Mouse (Mus musculus) G1E-ER4 (cell line): ENCODE results near the gene Qtrt1. TPM values are rescaled to one million over a fixed set of nuclear protein-coding genes. Genes with fewer than 3 reads are reported as not detected.

Source experiments
- GATA1 ChIP-seq: IDR thresholded peaks from one replicate; pipeline ENCODE4 v1.8.0; 2012; ENCODE audit warnings: low read length, inconsistent platforms
- polyA plus RNA-seq: library from polyadenylated mRNA; stranded (reverse); fragments of >175 nt; gene quantifications from 2 replicates; pipeline ENCODE4 v1.2.3, GENCODE M21; 2012

Gene Qtrt1
- polyA plus RNA-seq, 1 experiment = 86.9 TPM

DNA sequence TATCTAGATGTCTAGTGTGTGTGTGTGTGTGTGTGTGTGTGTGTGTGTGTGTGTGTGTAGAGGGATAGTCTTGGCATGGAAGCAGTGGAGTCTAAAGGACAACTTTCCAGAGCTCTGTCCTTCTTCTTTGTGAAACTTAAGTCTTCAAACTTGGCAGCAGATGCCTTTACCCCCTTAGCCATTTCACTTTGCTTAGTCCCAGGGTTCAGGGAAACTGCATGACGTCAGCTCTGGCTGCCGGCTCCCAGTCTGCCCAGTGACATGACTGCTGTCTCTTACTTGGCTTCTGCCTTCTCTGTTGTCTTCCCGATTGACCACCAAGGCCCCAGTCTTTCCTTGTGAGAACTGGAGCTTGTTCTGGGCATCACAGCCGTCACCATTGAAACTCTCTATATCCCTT is 42.9 kb downstream of the Qtrt1 start:
- TF ChIP-seq GATA1 = no peak

DNA sequence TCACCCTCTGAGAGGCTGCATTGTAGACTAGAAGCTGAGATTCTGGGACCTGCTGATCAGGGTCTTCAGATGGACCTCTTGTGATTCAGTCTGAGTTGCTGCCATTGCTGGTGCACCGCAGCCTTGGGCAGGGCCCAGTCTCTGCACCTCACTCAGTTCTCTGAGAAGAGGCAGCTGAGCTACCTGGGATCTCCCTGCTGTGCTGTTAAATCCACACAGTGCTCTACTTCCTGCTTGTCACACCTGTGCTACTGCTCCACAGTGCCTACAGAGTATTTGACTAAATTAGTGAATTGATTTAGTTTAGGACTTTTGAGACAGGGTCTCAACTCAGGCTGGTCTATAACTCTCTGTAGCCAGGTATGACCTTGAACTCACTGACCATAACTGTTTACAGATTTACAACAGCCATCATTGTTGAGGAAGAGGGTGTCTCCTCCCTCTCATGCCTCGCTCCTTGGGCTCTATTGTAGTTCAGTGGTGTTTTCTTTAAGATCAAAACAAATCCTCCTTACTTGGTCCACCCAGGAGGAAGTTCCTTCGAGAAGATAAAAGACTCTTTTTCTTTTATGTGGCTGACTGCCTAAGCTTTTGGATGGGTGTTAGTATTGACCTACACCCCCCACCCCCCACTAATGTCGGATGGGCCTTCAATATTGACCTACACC is 43.6 kb downstream of the Qtrt1 start:
- TF ChIP-seq GATA1 = no peak

DNA sequence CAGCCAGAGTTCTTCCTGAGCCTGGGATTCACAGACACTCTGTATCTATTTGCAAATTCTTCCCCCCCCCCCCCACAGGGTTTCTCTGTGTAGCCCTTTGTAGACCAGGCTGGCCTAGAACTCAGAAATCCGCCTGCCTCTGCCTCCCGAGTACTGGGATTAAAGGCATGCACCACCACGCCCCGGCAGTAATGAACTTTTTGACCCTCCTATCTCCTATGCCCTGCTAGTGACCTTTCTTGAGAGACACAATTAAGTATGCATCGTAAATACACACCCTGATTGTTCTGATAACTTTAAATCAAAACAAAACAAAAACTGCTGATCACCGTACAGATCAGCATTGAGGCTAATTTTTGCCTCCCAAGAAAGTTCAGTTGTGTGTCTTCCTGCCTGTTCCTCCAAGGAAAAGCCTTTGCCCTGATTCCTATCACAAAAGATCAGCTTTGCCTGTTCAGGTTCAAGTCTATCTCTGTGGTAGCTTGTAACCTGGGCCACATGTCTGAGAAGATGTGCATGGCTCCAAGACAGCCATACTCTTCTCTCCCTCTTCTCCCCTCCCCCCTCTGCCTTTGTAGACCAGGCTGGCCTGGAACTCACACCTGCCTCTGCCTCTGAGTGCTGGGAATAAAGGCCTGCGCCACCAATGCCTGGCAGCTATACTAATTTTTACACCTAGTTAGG is 44.8 kb downstream of the Qtrt1 start:
- TF ChIP-seq GATA1 = no peak

DNA sequence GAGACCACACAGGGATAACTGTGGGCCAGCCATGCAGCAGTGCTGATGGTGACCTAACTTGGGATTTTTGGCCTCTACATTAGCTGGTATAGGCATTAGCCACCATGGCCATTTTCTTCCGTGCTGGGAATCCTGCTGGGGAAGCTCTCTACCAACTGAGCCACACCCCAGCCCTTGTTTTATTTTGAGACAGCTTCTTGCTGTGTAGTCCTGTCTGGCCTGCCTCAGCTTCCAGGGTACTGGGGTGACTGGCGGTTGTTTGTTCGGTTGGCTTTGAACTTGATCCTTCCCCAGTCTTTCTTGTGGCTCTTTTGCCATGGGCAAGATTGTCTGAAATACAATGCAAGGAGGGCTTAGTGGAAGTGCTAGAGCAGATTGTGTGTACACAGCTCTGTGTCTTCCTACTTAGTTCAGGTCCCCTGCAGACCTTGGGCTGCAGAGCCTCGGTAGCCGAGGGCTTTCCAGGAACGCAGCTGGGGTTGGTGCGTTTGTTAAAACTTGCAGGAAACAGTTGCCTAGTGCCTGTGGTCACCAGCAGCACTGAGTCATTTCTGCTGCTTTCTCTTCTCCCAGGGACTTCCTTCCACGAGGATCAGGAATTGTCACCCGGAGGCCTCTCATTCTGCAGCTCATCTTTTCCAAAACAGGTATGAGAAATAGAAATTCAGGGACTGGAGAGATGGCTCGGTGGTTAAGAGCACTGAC is 45.4 kb downstream of the Qtrt1 start:
- no peak for TF ChIP-seq GATA1

DNA sequence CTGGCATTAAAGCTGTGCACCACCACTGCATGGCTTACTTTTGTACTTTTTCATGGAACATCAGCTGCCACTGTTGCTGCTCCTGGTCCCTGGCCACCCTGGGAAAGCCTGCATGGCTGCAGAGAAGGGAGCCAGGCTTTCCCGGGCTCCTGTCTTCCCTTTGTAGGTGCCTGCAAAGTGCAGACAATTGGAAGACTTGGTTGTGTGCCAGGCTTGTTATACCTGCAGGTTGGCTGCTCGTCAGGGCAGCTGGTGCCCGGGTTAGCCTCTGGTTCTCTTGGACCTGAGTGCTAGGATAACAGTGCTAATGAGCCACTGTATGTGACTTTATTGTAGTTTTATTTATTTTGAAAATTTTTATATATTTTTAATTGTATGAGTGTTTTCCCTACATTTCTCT is 47.2 kb downstream of the Qtrt1 start:
- TF ChIP-seq GATA1 = no peak

DNA sequence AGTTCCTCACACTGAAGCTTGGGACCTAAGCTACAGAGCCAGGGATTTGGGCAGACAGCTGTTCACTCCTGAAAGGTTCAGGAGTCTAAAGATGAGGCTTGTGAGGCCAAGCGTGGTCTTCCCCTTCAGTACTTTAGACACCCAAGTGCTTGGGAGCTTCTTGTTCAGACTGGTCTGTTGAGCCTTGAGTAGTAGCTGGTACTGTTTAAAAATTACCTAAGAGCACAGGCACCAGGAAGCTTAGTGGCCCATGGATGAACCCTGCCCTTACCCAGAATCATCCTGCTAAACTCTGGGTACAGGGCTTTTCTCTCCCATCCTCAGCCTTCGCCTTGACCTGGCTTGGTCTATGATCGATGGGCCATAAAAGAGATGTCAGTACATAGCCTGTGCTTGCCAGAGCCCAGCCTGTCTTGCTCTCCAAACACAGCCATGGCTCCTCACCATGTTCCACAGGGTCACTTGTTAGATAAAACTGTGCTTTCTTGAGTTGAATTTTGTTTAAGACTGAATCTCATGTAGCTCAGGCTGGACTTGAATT is 48.8 kb downstream of the Qtrt1 start:
- no peak for TF ChIP-seq GATA1

DNA sequence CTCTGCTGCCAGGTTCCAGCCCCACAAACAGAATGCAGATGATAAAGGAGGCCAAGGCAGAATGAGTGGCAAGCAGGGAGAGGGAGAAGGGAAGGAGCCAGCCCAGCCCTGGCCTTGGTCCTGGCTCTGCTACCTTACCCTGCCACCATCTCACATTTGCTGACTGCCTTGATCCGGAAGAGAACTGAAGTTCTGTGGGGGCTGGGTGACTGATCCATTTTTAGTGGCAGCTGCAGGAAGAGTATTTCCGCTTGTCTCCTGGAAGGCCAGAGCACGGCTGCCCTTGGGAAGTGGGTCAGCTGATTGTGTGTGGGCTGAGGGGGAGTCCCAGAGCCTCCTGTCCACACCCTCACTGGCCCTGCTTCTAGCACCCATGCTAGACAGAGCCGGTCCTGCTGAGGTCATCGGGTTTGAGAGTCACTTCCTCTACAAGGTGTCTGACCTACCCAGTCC is 51.5 kb downstream of the Qtrt1 start:
- TF ChIP-seq GATA1 = no peak

DNA sequence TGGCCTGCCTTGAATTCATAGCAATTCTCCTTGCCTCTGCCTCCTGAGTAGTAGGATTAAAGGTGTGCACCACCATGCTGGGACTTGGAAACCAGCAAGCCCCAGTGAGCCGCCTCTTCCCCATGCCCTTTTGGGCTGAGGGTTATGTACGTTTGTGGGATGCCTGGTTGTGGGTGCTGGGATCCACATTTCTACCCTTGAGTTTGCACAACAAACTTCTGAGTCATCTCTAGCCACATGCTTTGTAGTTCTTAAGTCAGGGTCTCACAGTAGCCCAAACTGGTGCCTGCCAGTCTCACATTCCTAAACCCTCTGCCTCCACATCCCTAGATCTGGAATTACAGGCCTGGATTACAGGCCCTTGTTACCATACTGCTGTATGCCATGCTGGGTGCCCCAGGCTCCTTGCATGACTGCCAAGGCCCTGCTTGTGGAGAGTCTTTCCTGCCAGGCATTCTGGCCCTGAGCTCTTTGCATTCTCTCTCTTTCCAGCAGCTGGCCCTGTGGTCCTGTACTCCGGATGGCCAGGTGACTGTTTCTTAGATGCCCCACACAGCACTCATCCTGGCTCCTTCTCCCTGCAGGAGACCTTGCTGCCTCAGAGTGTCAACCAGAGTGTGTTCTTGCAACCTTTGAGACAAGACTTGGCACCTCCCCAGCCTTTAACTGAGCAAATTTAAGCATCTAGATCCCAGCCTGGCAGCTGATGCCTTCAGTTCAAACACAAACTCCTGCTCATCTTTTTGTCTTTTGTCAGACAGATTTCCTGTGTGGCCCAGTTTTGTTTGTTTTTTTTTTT is 52.3 kb downstream of the Qtrt1 start:
- TF ChIP-seq GATA1 = no peak

DNA sequence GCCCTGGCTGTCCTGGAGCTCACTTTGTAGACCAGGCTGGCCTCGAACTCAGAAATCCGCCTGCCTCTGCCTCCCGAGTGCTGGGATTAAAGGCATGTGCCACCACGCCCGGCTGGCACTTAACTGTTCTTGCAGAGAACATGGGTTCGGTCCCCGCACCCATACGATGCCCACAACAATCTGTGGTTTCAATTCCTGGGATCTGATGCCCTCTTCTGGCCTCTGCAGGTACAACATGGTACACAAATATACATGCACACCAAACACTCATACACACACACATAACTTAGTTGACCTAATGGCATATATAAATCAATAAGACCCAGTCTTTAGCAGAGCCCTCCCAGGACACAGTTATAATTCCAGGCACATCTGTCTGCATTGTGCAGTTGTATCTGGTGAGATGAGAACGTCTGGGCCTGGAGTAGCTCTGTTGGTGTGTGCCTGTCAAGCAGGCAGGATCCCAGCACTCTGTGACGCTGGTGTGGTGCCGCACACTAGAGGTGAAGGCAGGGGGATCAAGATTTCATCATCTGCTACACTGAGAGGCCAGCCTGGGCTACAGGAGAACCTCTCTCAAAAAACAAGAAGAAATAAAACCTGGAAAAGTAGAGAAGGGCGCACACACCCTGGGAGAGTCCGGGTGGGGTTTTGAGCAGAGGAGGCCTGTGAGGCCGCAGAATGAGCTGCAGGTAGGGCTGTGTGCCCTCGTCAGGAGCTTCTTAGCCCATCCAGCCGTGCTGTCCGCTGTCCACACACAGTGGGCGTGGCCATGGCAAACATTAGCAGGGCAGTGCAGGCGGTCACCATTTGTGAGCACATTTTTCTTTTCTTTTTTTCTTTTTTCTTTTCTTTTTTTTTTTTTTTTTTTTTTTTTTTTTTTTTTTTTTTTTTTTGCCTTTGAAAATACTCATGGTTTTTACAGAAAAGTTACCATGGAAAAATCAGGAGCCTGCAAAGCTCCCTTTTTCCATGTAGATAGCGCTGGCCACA is 57.7 kb downstream of the Qtrt1 start:
- no peak for TF ChIP-seq GATA1

Other genes with a start within 250 kb of the Qtrt1 start
- gene Pde4a, start 246.1 kb upstream of the Qtrt1 start, polyA plus RNA-seq = 3.6 and 3.9 TPM in 2 replicates
- 79.1 and 86.5 TPM in 2 replicates for gene Keap1, start 172.5 kb upstream of the Qtrt1 start, polyA plus RNA-seq
- not detected in 2 replicates for gene S1pr5, start 163.4 kb upstream of the Qtrt1 start, polyA plus RNA-seq
- gene Atg4d, start 146.5 kb upstream of the Qtrt1 start, polyA plus RNA-seq = 25.8 and 27.7 TPM in 2 replicates
- gene Kri1, start 123.9 kb upstream of the Qtrt1 start, polyA plus RNA-seq = 43.4 and 53.0 TPM in 2 replicates
- gene Cdkn2d, start 120.4 kb upstream of the Qtrt1 start, polyA plus RNA-seq = 27.5 and 28.0 TPM in 2 replicates
- gene Ap1m2, start 99.5 kb upstream of the Qtrt1 start, polyA plus RNA-seq = not detected in 2 replicates
- 24.3 and 31.9 TPM in 2 replicates for gene Slc44a2, start 91.1 kb upstream of the Qtrt1 start, polyA plus RNA-seq
- gene Ilf3, start 44.0 kb upstream of the Qtrt1 start, polyA plus RNA-seq = 133 TPM in 2 replicates
- gene Dnm2, start 13.1 kb downstream of the Qtrt1 start, polyA plus RNA-seq = 408 and 485 TPM in 2 replicates
- 10.4 and 15.4 TPM in 2 replicates for gene Tmed1, start 98.4 kb downstream of the Qtrt1 start, polyA plus RNA-seq
- gene AB124611, start 114.3 kb downstream of the Qtrt1 start, polyA plus RNA-seq = 0.53 and 0.54 TPM in 2 replicates
- 135 and 151 TPM in 2 replicates for gene Carm1, start 135.1 kb downstream of the Qtrt1 start, polyA plus RNA-seq
- 17.9 and 24.7 TPM in 2 replicates for gene Timm29, start 180.9 kb downstream of the Qtrt1 start, polyA plus RNA-seq
- gene Yipf2, start 181.0 kb downstream of the Qtrt1 start, polyA plus RNA-seq = 3.3 and 4.6 TPM in 2 replicates
- 259 and 283 TPM in 2 replicates for gene Smarca4, start 204.3 kb downstream of the Qtrt1 start, polyA plus RNA-seq